Mouse (Mus musculus): ENCODE data around the gene Dctn3. TPM values are rescaled to one million over a fixed set of nuclear protein-coding genes. Genes with fewer than 3 reads are reported as not detected.
"Not testable (repeated sequence)": the region's sequence is repeated elsewhere in the genome, so short reads cannot be mapped to it uniquely, and the experiment has no call there.

The Dctn3 gene
- polyA plus RNA-seq, 1 experiment: 72.8 TPM

- H3K27ac ChIP-seq (ENCODE audit: control insufficient read depth, insufficient read depth, low read length); H3K4me1 ChIP-seq (replicated peaks; ENCODE audit: control insufficient read depth, insufficient read depth, low read length); H3K36me3 ChIP-seq (ENCODE audit: control insufficient read depth, insufficient read depth, low read length); H3K27me3 ChIP-seq (ENCODE audit: control insufficient read depth, insufficient read depth, low read length); H3K4me3 ChIP-seq (ENCODE audit: control insufficient read depth, insufficient read depth, low read length): not testable (repeated sequence)
- WGBS: 11% methylated on average over 33 of the region's 40 CpGs
- DNase-seq: peak; percentile 79
- TF ChIP-seq CTCF (IDR thresholded peaks at IDR 0.05; ENCODE audit: borderline replicate concordance, control insufficient read depth, extremely low read depth, insufficient read depth, low read length, poor library complexity): peak; percentile 57; the same call in 1 of the 2 replicates
Measured at GRCm38 (mm10) chr4:41696930-41697841, 25.8 kb downstream of the Dctn3 start, which contains the start of gene Cntfr. Gene Cntfr (minus strand): TSS chr4:41697089.

- not testable (repeated sequence) for H3K4me1 ChIP-seq (replicated peaks; ENCODE audit: control insufficient read depth, insufficient read depth, low read length); H3K36me3 ChIP-seq (ENCODE audit: control insufficient read depth, insufficient read depth, low read length); DNase-seq; H3K4me3 ChIP-seq (ENCODE audit: control insufficient read depth, insufficient read depth, low read length); H3K27me3 ChIP-seq (ENCODE audit: control insufficient read depth, insufficient read depth, low read length); H3K27ac ChIP-seq (ENCODE audit: control insufficient read depth, insufficient read depth, low read length)
- WGBS: 10% methylated on average over 14 of the region's 15 CpGs
Measured at GRCm38 (mm10) chr4:41696452-41696851, 26.5 kb downstream of the Dctn3 start.

GRCm38 (mm10) chr4:41695800-41696199 is 27.2 kb downstream of the Dctn3 start:
- not testable (repeated sequence) for H3K36me3 ChIP-seq (ENCODE audit: control insufficient read depth, insufficient read depth, low read length); H3K27ac ChIP-seq (ENCODE audit: control insufficient read depth, insufficient read depth, low read length); H3K4me3 ChIP-seq (ENCODE audit: control insufficient read depth, insufficient read depth, low read length); H3K27me3 ChIP-seq (ENCODE audit: control insufficient read depth, insufficient read depth, low read length); DNase-seq; H3K4me1 ChIP-seq (replicated peaks; ENCODE audit: control insufficient read depth, insufficient read depth, low read length)
- 5% methylated on average over 21 of the region's 38 CpGs for WGBS

- H3K27ac ChIP-seq (ENCODE audit: control insufficient read depth, insufficient read depth, low read length); H3K27me3 ChIP-seq (ENCODE audit: control insufficient read depth, insufficient read depth, low read length); DNase-seq; H3K4me3 ChIP-seq (ENCODE audit: control insufficient read depth, insufficient read depth, low read length); H3K4me1 ChIP-seq (replicated peaks; ENCODE audit: control insufficient read depth, insufficient read depth, low read length); H3K36me3 ChIP-seq (ENCODE audit: control insufficient read depth, insufficient read depth, low read length): not testable (repeated sequence)
- 14% methylated on average over 4 of the region's 4 CpGs for WGBS
Measured at GRCm38 (mm10) chr4:41693511-41693910, 29.5 kb downstream of the Dctn3 start.

GRCm38 (mm10) chr4:41690014-41690413 is 33.0 kb downstream of the Dctn3 start:
- H3K4me1 ChIP-seq (replicated peaks; ENCODE audit: control insufficient read depth, insufficient read depth, low read length); H3K4me3 ChIP-seq (ENCODE audit: control insufficient read depth, insufficient read depth, low read length); H3K27ac ChIP-seq (ENCODE audit: control insufficient read depth, insufficient read depth, low read length); DNase-seq; H3K27me3 ChIP-seq (ENCODE audit: control insufficient read depth, insufficient read depth, low read length); H3K36me3 ChIP-seq (ENCODE audit: control insufficient read depth, insufficient read depth, low read length): not testable (repeated sequence)
- no CpG with 5 or more reads among the region's 4 CpGs for WGBS

- 82% methylated on average over 1 of the region's 1 CpGs for WGBS
- H3K4me1 ChIP-seq (replicated peaks; ENCODE audit: control insufficient read depth, insufficient read depth, low read length); DNase-seq; H3K4me3 ChIP-seq (ENCODE audit: control insufficient read depth, insufficient read depth, low read length); H3K27ac ChIP-seq (ENCODE audit: control insufficient read depth, insufficient read depth, low read length); H3K36me3 ChIP-seq (ENCODE audit: control insufficient read depth, insufficient read depth, low read length); H3K27me3 ChIP-seq (ENCODE audit: control insufficient read depth, insufficient read depth, low read length): not testable (repeated sequence)
Measured at GRCm38 (mm10) chr4:41688562-41688961, 34.4 kb downstream of the Dctn3 start.

- WGBS: 70% methylated on average over 9 of the region's 10 CpGs
- not testable (repeated sequence) for H3K4me3 ChIP-seq (ENCODE audit: control insufficient read depth, insufficient read depth, low read length)
Measured at GRCm38 (mm10) chr4:41685882-41686492, 37.0 kb downstream of the Dctn3 start.

GRCm38 (mm10) chr4:41684931-41685453 is 38.0 kb downstream of the Dctn3 start:
- H3K36me3 ChIP-seq (ENCODE audit: control insufficient read depth, insufficient read depth, low read length); H3K4me3 ChIP-seq (ENCODE audit: control insufficient read depth, insufficient read depth, low read length); DNase-seq; H3K27me3 ChIP-seq (ENCODE audit: control insufficient read depth, insufficient read depth, low read length); H3K27ac ChIP-seq (ENCODE audit: control insufficient read depth, insufficient read depth, low read length); H3K4me1 ChIP-seq (replicated peaks; ENCODE audit: control insufficient read depth, insufficient read depth, low read length): not testable (repeated sequence)
- 4% methylated on average over 12 of the region's 14 CpGs for WGBS

More at GRCm38 (mm10) chr4:41685882-41686492, 37.0 kb downstream of the Dctn3 start:
- not testable (repeated sequence) for H3K36me3 ChIP-seq (ENCODE audit: control insufficient read depth, insufficient read depth, low read length); H3K27ac ChIP-seq (ENCODE audit: control insufficient read depth, insufficient read depth, low read length); DNase-seq; H3K4me1 ChIP-seq (replicated peaks; ENCODE audit: control insufficient read depth, insufficient read depth, low read length); H3K27me3 ChIP-seq (ENCODE audit: control insufficient read depth, insufficient read depth, low read length)

GRCm38 (mm10) chr4:41684131-41684930 is 38.6 kb downstream of the Dctn3 start:
- H3K27me3 ChIP-seq (ENCODE audit: control insufficient read depth, insufficient read depth, low read length); DNase-seq; H3K4me1 ChIP-seq (replicated peaks; ENCODE audit: control insufficient read depth, insufficient read depth, low read length); H3K36me3 ChIP-seq (ENCODE audit: control insufficient read depth, insufficient read depth, low read length); H3K27ac ChIP-seq (ENCODE audit: control insufficient read depth, insufficient read depth, low read length); H3K4me3 ChIP-seq (ENCODE audit: control insufficient read depth, insufficient read depth, low read length): not testable (repeated sequence)
- WGBS: 14% methylated on average over 27 of the region's 27 CpGs

- DNase-seq; H3K27me3 ChIP-seq (ENCODE audit: control insufficient read depth, insufficient read depth, low read length): not testable (repeated sequence)
Measured at GRCm38 (mm10) chr4:41683303-41683702, 39.7 kb downstream of the Dctn3 start.

More at GRCm38 (mm10) chr4:41683303-41683702, 39.7 kb downstream of the Dctn3 start:
- not testable (repeated sequence) for H3K27ac ChIP-seq (ENCODE audit: control insufficient read depth, insufficient read depth, low read length); H3K4me3 ChIP-seq (ENCODE audit: control insufficient read depth, insufficient read depth, low read length); H3K36me3 ChIP-seq (ENCODE audit: control insufficient read depth, insufficient read depth, low read length); H3K4me1 ChIP-seq (replicated peaks; ENCODE audit: control insufficient read depth, insufficient read depth, low read length)
- WGBS: 10% methylated on average over 2 of the region's 27 CpGs

Measured in thymus, adult 2 months (tissue).